Mouse (Mus musculus) forebrain, postnatal 0 days (tissue): ENCODE measurements at regions not wholly inside any gene's neighbourhood (a gene's known extent, or its start where the extent isn't known, plus 50 kb on each side); places are given as distances from the start of the nearest gene placed in this dataset.
A peak's percentile ranks its signal among the peaks of the same experiment; 100 is the strongest.

Experiments used
- ATAC-seq: fragments of 200-750 bp; cut with Nextera tagmentation; 2 replicates; pipeline ENCODE4 v1.8.0; 2017; ENCODE audit warnings: mild to moderate bottlenecking, moderate library complexity
- DNase-seq: peaks from one replicate; pipeline ENCODE4 v3.0.0-alpha.2; 2015
- H3K27ac ChIP-seq: fragments of 300-500 bp; sonication (generic); 2 replicates; pipeline ENCODE4 v1.5.1; 2014; ENCODE audit warnings: low read depth, mild to moderate bottlenecking, antibody characterized with exemption, low read length, moderate library complexity, mixed read lengths
- H3K27me3 ChIP-seq: fragments of 300-500 bp; sonication (generic); 2 replicates; pipeline ENCODE4 v1.6.1; 2014; ENCODE audit warnings: mild to moderate bottlenecking, low read length, mixed read lengths; ENCODE audit not compliant: insufficient read depth
- H3K36me3 ChIP-seq: fragments of 300-500 bp; sonication (generic); 2 replicates; pipeline ENCODE4 v1.6.1; 2014; ENCODE audit warnings: mild to moderate bottlenecking, moderate library complexity; ENCODE audit not compliant: insufficient read depth
- H3K4me1 ChIP-seq: fragments of 300-500 bp; sonication (generic); 2 replicates; pipeline ENCODE4 v1.6.1; 2014; ENCODE audit warnings: antibody characterized with exemption; ENCODE audit not compliant: insufficient read depth
- H3K4me2 ChIP-seq: fragments of 300-500 bp; sonication (generic); 2 replicates; pipeline ENCODE4 v1.6.1; 2014; ENCODE audit warnings: low read depth, mild to moderate bottlenecking, moderate library complexity
- H3K4me3 ChIP-seq: fragments of 300-500 bp; sonication (generic); 2 replicates; pipeline ENCODE4 v1.5.1; 2014; ENCODE audit warnings: low read depth, low read length, mixed read lengths
- H3K9ac ChIP-seq: fragments of 300-500 bp; sonication (generic); 2 replicates; pipeline ENCODE4 v1.6.1; 2014; ENCODE audit warnings: mild to moderate bottlenecking
- H3K9me3 ChIP-seq: fragments of 300-500 bp; sonication (generic); 2 replicates; pipeline ENCODE4 v1.6.1; 2016; ENCODE audit warnings: low read length
- CTCF ChIP-seq: sonication (generic); IDR thresholded peaks from 2 replicates; pipeline ENCODE4 v1.5.1; 2016; ENCODE audit warnings: antibody characterized with exemption, control low read depth, low read depth
- WGBS: fragments of 180-500 bp; shearing (Covaris S2); extraction: QIAGEN DNeasy Blood & Tissue Kit; methylation state at CpG from one replicate; pipeline ENCODE4 v1.1.7; 2014; 5-methylcytosine and 5-hydroxymethylcytosine counted together

DNA sequence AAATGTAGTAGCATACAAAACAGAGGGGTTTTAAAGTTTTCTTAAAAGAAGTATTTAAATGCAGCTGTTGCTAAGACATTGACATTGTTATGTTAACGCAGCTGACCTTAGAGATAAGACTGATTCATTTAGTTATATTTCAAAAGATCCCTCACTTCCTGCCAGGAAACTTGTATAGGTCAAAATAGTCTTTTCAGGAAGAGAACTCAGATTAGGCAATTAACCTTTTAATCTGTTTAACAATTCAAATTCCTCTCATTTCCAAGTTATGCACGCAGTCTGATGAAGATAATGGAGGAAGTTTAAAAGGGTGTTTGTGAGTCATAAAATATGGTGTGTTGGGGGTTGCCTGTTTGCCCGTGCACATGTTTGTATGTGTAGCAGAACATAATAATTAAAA is 448.5 kb downstream of the Tmtc2 start:
- 33% methylated on average over 3 of the region's 3 CpGs for WGBS
- no peak for ATAC-seq
- no peak overlapping the region for H3K4me2 ChIP-seq
- TF ChIP-seq CTCF, result no peak
- no peak overlapping the region for H3K9ac ChIP-seq
- H3K4me3 ChIP-seq, result no peak overlapping the region
- no peaks in the 10 kb centered on the region for H3K4me1 ChIP-seq
- no peaks in the 10 kb centered on the region for H3K9me3 ChIP-seq
- no peaks in the 10 kb centered on the region for H3K36me3 ChIP-seq
- no peak overlapping the region for H3K27ac ChIP-seq
- no peak for DNase-seq
- no peaks in the 10 kb centered on the region for H3K27me3 ChIP-seq

DNA sequence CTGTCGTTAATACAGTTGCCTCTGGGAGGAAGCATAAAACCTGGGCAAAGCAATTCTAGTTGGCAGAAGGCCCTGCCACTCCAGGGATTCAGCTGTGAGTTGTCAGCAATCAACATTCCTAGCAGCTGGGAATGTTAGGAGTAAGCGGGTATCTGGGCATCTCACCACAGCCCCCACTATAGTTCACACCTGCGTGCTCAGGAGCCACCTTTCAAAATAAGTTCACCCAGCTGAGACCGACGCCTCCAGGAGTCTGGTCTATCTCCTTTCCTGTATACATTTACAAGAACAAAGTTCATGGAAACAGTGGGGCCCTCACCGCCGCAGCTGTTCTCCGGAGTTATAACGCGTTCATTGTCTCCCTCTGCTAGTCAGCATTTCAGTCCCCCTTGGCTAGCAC is 454.0 kb downstream of the Tmtc2 start:
- no peak overlapping the region for H3K4me2 ChIP-seq
- H3K36me3 ChIP-seq, result no peaks in the 10 kb centered on the region
- no peak for TF ChIP-seq CTCF
- 68% methylated on average over 10 of the region's 10 CpGs for WGBS
- H3K4me1 ChIP-seq, result no peaks in the 10 kb centered on the region
- no peak for ATAC-seq
- H3K9ac ChIP-seq, result no peak overlapping the region
- H3K9me3 ChIP-seq, result no peaks in the 10 kb centered on the region
- H3K27me3 ChIP-seq, result no peaks in the 10 kb centered on the region
- no peak overlapping the region for H3K27ac ChIP-seq
- no peak overlapping the region for H3K4me3 ChIP-seq
- peak; percentile 16 for DNase-seq

DNA sequence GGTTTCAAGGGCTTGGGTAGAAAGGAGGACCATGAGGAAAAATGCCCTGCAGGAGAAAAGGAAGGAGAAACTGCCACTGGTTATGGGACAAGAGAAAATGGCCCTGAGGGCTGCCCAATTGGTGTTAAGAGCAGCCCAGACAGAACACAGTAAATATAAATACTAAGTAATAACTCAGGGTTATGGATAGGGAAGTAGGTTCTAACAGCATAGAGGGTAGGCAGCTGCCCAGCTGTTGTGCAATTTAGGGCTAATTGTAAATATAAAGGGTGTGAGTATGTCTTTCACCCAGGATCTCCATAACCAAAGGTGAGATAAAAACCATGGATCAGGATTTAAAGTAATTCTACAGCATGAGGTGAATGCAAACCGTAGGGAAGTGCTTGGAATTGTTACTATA is 458.1 kb downstream of the Tmtc2 start:
- ATAC-seq (no peak), DNase-seq (no peak)
- no peaks in the 10 kb centered on the region for H3K9me3 ChIP-seq
- H3K36me3 ChIP-seq, result no peaks in the 10 kb centered on the region
- TF ChIP-seq CTCF, result no peak
- WGBS, result 98% methylated on average over 1 of the region's 1 CpGs
- H3K27ac ChIP-seq, result no peak overlapping the region
- H3K27me3 ChIP-seq, result no peaks in the 10 kb centered on the region
- no peaks in the 10 kb centered on the region for H3K4me1 ChIP-seq
- no peak overlapping the region for H3K4me2 ChIP-seq
- no peak overlapping the region for H3K4me3 ChIP-seq
- no peak overlapping the region for H3K9ac ChIP-seq

DNA sequence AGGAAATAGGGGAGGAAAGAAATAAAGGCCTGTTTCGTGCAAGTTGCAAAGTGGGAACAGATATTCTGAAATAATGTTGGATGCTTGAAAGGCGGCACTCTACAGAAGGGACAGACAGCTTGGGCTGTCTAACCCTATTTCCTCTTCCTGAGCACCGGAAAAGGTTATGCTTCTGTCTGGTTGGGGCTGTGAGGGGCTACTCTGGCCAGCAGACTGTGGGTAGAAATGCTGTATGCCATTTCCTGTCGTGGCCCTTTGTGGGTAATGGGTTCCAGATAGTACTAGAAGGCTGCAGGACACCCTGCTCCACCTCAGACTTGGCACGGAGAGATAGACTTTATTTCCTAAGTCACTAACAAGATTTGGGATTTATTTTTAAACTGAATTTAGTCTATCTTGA is 459.3 kb downstream of the Tmtc2 start:
- WGBS, result 81% methylated on average over 5 of the region's 5 CpGs
- H3K4me1 ChIP-seq, result no peaks in the 10 kb centered on the region
- H3K4me2 ChIP-seq, result no peak overlapping the region
- no peak overlapping the region for H3K27ac ChIP-seq
- no peaks in the 10 kb centered on the region for H3K27me3 ChIP-seq
- no peaks in the 10 kb centered on the region for H3K36me3 ChIP-seq
- no peak overlapping the region for H3K9ac ChIP-seq
- H3K9me3 ChIP-seq, result no peaks in the 10 kb centered on the region
- ATAC-seq (no peak), DNase-seq (no peak)
- TF ChIP-seq CTCF, result no peak
- H3K4me3 ChIP-seq, result no peak overlapping the region

DNA sequence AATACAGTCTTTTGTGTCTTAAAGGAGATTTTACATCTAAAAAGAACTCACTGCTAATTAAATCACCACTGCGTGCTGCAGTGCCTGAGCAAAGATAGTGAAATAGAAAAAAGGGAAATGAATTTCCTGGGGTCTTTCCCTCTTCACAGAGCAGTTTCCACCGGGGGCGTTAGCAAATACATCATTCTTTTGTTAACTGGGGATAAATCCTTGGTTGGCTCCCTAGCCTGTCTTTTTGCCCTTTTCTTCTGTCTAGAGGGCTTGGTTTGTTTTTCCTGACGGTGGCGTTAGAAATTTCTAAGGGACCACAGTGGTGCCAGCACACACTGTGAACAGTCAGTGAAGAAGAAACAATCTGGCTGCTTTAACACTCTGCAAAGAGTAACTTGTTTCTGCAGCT is 464.0 kb downstream of the Tmtc2 start:
- ATAC-seq, result no peak
- DNase-seq, result peak; percentile 11
- no peak overlapping the region for H3K27ac ChIP-seq
- no peak for TF ChIP-seq CTCF
- whole genome bisulfite sequencing, result 2% methylated on average over 5 of the region's 5 CpGs
- H3K4me1 ChIP-seq, result no peaks in the 10 kb centered on the region
- no peak overlapping the region for H3K9ac ChIP-seq
- no peaks in the 10 kb centered on the region for H3K27me3 ChIP-seq
- H3K36me3 ChIP-seq, result no peaks in the 10 kb centered on the region
- H3K4me3 ChIP-seq, result no peak overlapping the region
- H3K4me2 ChIP-seq, result no peak overlapping the region
- no peaks in the 10 kb centered on the region for H3K9me3 ChIP-seq

DNA sequence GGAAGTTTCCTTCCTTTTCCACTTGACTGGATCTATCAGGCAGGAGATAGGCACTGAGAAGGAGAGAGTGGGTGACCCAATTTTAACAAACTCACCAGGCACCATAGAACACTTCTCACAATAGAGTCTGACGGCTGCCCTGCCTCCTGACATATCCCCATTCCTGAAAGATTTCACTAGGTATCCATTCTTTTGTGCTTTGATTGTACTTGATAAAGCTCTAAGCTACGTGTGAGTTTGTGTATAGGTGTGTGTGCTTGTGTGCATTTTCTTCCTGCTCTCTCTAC is 477.3 kb downstream of the Tmtc2 start:
- Histone ChIP-seq H3K27ac (no peak overlapping the region), H3K4me3 (no peak overlapping the region), H3K9ac (no peak overlapping the region), H3K4me1 (peaks cover 4% of the 10 kb centered on the region), H3K27me3 (no peaks in the 10 kb centered on the region), H3K4me2 (peak overlapping the region; percentile 36; the same call in 1 of the 2 replicates), H3K9me3 (no peaks in the 10 kb centered on the region), H3K36me3 (no peaks in the 10 kb centered on the region)
- WGBS, result 37% methylated on average over 2 of the region's 2 CpGs
- ATAC-seq (no peak), DNase-seq (no peak)
- no peak for TF ChIP-seq CTCF

DNA sequence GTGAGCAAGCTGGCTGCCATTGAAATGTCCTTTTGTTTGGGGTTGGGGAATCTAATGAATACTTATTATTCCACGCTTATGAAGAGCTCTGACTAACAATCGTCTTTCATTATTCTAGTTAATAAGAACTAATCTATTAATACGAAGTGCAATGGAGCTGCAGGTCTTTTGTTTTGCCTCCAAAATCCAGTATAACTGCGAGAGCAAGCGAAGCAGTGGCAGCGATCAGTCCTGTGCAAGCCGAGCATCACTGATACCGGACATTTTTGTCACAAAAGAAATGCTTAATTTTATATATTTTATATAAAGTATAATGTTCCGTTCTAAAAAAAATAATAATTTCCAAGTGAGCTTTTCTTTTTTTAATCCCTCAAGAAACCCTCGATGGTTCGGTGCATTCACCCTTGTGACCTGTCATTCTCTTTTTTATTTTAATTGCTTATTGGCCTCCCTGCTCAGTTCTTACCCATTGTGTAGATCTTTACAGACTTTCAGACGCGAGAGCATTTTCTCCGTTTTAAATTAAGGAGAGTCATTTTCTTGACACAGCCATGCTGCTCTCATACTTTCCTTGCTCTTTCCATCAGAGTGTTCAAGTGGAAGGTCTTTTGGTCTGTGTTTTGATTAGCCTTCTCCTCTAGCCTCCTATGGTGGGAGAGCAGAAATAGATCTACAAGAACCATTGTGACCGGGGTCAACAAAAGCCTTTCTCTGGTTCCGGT is 477.8 kb downstream of the Tmtc2 start:
- Histone ChIP-seq H3K4me1 (peaks cover 4% of the 10 kb centered on the region), H3K9me3 (no peaks in the 10 kb centered on the region), H3K9ac (no peak overlapping the region), H3K36me3 (no peaks in the 10 kb centered on the region), H3K4me2 (peak overlapping the region; percentile 36), H3K27me3 (no peaks in the 10 kb centered on the region), H3K27ac (no peak overlapping the region), H3K4me3 (0 out of 2 replicates have a peak overlapping the region, but pooled peaks have one; percentile 11)
- 14% methylated on average over 16 of the region's 16 CpGs for WGBS
- no peak for TF ChIP-seq CTCF
- DNase-seq (peak; percentile 35), ATAC-seq (peak; percentile 40; the same call in 1 of the 2 replicates)
